Mouse (Mus musculus) liver, adult 2 months (tissue): ENCODE results near the gene Hopx.

ENCODE experiments used
- CTCF ChIP-seq: fragments of 200-500 bp; IDR thresholded peaks from 2 replicates; pipeline ENCODE4 v1.5.1; 2011; ENCODE audit warnings: low read depth, low read length, control low read depth
- POLR2A ChIP-seq: fragments of 200-500 bp; IDR thresholded peaks from 2 replicates; pipeline ENCODE4 v1.6.1; 2011; ENCODE audit warnings: low read length, control low read depth; ENCODE audit not compliant: insufficient read depth; ENCODE audit errors: extremely low read depth

DNA sequence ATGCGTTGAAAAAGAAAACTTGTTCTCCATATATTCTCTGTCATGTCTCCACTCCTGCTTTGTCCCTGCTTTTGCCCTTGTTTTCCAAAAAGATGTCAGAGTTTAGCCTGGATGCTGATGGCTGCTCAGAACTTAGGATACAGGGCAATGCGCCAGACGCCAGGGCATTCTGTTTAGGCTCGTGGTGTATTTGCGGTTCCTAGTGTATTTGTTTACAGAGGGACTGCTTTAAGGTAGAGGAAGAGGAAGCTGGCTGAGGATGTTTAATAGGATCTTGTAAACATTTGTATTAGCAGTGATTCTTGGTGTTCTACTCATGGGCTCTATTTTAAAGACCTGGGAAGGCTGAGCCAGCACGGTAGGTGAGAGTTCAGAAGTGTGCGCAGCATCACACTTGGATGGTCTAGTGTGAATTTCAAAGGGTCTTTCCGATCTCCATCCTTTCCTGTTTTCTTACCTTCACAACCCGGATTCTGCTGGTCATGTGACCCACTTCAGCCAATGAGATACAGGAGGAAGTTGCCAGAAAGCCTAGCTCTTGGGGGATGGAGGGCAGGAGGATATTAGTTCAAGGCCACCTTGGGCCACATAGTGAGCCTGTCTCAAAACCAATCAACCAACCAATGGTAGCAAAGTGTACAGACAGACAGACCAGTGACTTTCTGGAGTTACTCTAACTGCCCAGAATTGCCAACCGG is 29.0 kb downstream of the Hopx start:
- TF ChIP-seq CTCF (no peak), POLR2A (no peak)
